Mouse (Mus musculus) erythroblast, embryonic 14.5 days (primary cell): ENCODE measurements around the gene Sema3d.

Source experiments
- GATA1 ChIP-seq: IDR thresholded peaks from 2 replicates; pipeline ENCODE4 v1.6.1; 2012; ENCODE audit warnings: low read length, inconsistent platforms, mixed read lengths
- TAL1 ChIP-seq: IDR thresholded peaks from 3 replicates; pipeline ENCODE4 v1.6.1; 2012; ENCODE audit warnings: low read length, inconsistent platforms, mixed read lengths

- TF ChIP-seq GATA1 (no peak), TAL1 (no peak)
Measured at GRCm38 (mm10) chr5:12382010-12382409, 1.2 kb upstream of the Sema3d start.
